Mouse (Mus musculus) small intestine, adult 2 months (tissue): ENCODE measurements at regions not wholly inside any gene's neighbourhood (a gene's known extent, or its start where the extent isn't known, plus 50 kb on each side); places are given as distances from the start of the nearest gene placed in this dataset.

ENCODE experiments used
- CTCF ChIP-seq: fragments of 200-500 bp; IDR thresholded peaks from 2 replicates; pipeline ENCODE4 v1.5.1; 2012; ENCODE audit warnings: low read depth, mild to moderate bottlenecking, control low read depth, inconsistent platforms, low read length, moderate library complexity, mixed read lengths; ENCODE audit not compliant: insufficient replicate concordance, insufficient read length; ENCODE audit errors: extremely low read depth
- POLR2A ChIP-seq: fragments of 200-500 bp; IDR thresholded peaks from 2 replicates; pipeline ENCODE4 v1.6.1; 2012; ENCODE audit warnings: low read depth, mild to moderate bottlenecking, control low read depth, inconsistent platforms, low read length, moderate library complexity

DNA sequence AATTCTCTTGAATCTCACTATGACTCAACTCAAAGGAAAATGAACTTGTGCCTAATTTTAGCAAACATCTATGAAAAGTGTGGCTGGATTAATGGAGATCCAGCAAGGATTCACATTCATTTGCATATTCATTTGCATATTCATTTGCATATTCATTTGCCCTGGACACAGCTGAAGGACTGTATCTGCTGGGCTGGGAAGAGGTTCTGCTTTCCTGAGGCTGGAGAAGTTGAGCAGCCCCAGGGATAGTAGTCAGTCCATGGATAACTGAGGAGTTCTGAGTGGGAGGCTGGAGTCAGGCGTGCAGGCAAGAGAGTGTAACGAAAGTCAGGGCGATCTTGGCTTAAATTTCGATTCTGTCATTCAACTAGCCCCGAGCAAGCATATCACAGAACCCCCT, 164.3 kb upstream of the Tmpo start:
- no peak for TF ChIP-seq CTCF
- no peak for TF ChIP-seq POLR2A
